Mouse (Mus musculus): ENCODE results near the gene Mrgprg. TPM values are rescaled to one million over a fixed set of nuclear protein-coding genes. Genes with fewer than 3 reads are reported as not detected.

Gene Mrgprg
- polyA plus RNA-seq, 1 experiment = 1.7 TPM

Other genes starting within 250 kb of the Mrgprg start
- 62.2 and 73.5 TPM in 2 replicates for gene Nap1l4, start 217.9 kb downstream of the Mrgprg start, polyA plus RNA-seq (2012; rRNA removed)
- 17.0 and 18.5 TPM in 2 replicates for gene Cars, start 166.9 kb downstream of the Mrgprg start, polyA plus RNA-seq (2012; rRNA removed)
- 0.28 and 0.36 TPM in 2 replicates for gene Tnfrsf26, start 138.3 kb downstream of the Mrgprg start, polyA plus RNA-seq (2012; rRNA removed)
- 2.8 and 4.3 TPM in 2 replicates for gene Tnfrsf22, start 117.3 kb downstream of the Mrgprg start, polyA plus RNA-seq (2012; rRNA removed)
- gene Tnfrsf23, start 81.1 kb downstream of the Mrgprg start, polyA plus RNA-seq (2012; rRNA removed) = 2.2 and 2.6 TPM in 2 replicates
- gene Osbpl5, start 10.0 kb downstream of the Mrgprg start, polyA plus RNA-seq (2012; rRNA removed) = 23.0 and 29.1 TPM in 2 replicates
- gene Mrgpre, start 17.5 kb upstream of the Mrgprg start, polyA plus RNA-seq (2012; rRNA removed) = 0.93 and 1.1 TPM in 2 replicates
- 8.4 and 11.5 TPM in 2 replicates for gene Nadsyn1, start 55.9 kb upstream of the Mrgprg start, polyA plus RNA-seq (2012; rRNA removed)
- 46.2 and 64.1 TPM in 2 replicates for gene Dhcr7, start 56.2 kb upstream of the Mrgprg start, polyA plus RNA-seq (2012; rRNA removed)
- gene Gm498, start 99.8 kb upstream of the Mrgprg start, polyA plus RNA-seq (2012; rRNA removed) = 2.3 and 3.1 TPM in 2 replicates
- 0.34 and 1.3 TPM in 2 replicates for gene Shank2, start 234.9 kb upstream of the Mrgprg start, polyA plus RNA-seq (2012; rRNA removed)

All from gonadal fat pad, adult 2 months (tissue).